Mouse (Mus musculus) lung, adult 2 months (tissue): Measurements from ENCODE around the gene Tut1.

Experiments used
- CTCF ChIP-seq: fragments of 200-500 bp; IDR thresholded peaks from 2 replicates; pipeline ENCODE4 v1.5.1; 2011; ENCODE audit warnings: mild to moderate bottlenecking, low read length, control low read depth; ENCODE audit not compliant: insufficient read depth
- POLR2A ChIP-seq: fragments of 200-500 bp; IDR thresholded peaks from 2 replicates; pipeline ENCODE4 v1.6.1; 2011; ENCODE audit warnings: low read depth, mild to moderate bottlenecking, control low read depth, low read length, borderline replicate concordance; ENCODE audit errors: extremely low read depth

- no peak for TF ChIP-seq POLR2A
- TF ChIP-seq CTCF, result no peak
Measured at GRCm38 (mm10) chr19:8965075-8965474, 11.4 kb downstream of the Tut1 start.
